Mouse (Mus musculus) brain, embryonic 14.5 days (tissue): ENCODE results near the gene Nek1.

Experiments
- CTCF ChIP-seq: fragments of 200-500 bp; IDR thresholded peaks from 2 replicates; pipeline ENCODE4 v1.5.1; 2012; ENCODE audit warnings: inconsistent platforms, mild to moderate bottlenecking, moderate library complexity, borderline replicate concordance; ENCODE audit not compliant: insufficient read depth, insufficient read length; ENCODE audit errors: extremely low read depth
- POLR2A ChIP-seq: fragments of 200-500 bp; IDR thresholded peaks from 2 replicates; pipeline ENCODE4 v1.6.1; 2012; ENCODE audit warnings: mild to moderate bottlenecking, inconsistent platforms, borderline replicate concordance; ENCODE audit not compliant: poor library complexity, insufficient read depth, insufficient read length, severe bottlenecking; ENCODE audit errors: extremely low read depth

GRCm38 (mm10) chr8:60969091-60969490 lies 23.9 kb upstream of the Nek1 start:
- no peak for TF ChIP-seq CTCF
- TF ChIP-seq POLR2A, result no peak
